Mouse (Mus musculus) lung, postnatal 0 days (tissue): ENCODE results near the gene Lrrc51.

Experiments
- CTCF ChIP-seq: IDR thresholded peaks from 2 replicates; pipeline ENCODE4 v1.5.1; 2016; ENCODE audit warnings: antibody characterized with exemption, mild to moderate bottlenecking
- EP300 ChIP-seq: IDR thresholded peaks from 2 replicates; pipeline ENCODE4 v1.6.1; 2016; ENCODE audit warnings: antibody characterized with exemption, mild to moderate bottlenecking, control low read depth

- TF ChIP-seq CTCF (no peak), EP300 (peak; percentile 49; the same call in 1 of the 2 replicates)
Measured at GRCm38 (mm10) chr7:101905561-101906286, 28.0 kb downstream of the Lrrc51 start, which contains the start of gene Lamtor1.
